Mouse (Mus musculus) stomach, adult 2 months (tissue): ENCODE measurements around the gene Hacd3. TPM values are rescaled to one million over a fixed set of nuclear protein-coding genes. Genes with fewer than 3 reads are reported as not detected.

Source experiments
- polyA plus RNA-seq: library from polyadenylated mRNA; depleted of rRNA; stranded (reverse); fragments of >200 nt; gene quantifications from 2 replicates; pipeline ENCODE4 v1.2.3, GENCODE M21; 2012; rRNA removed

The Hacd3 gene
- 20.5 and 24.1 TPM in 2 replicates for polyA plus RNA-seq

GRCm38 (mm10) chr9:65020991-65021886, at the start of gene Hacd3:
Hacd3 (minus strand) TSS chr9:65021693.

GRCm38 (mm10) chr9:65032269-65033108, 11.0 kb upstream of the Hacd3 start, which contains the start of gene Dpp8:
Dpp8 (plus strand) TSS chr9:65032414.

GRCm38 (mm10) chr9:64960117-64960977, 61.1 kb downstream of the Hacd3 start, which contains the start of gene Ints14:
Ints14 (plus strand) TSS chr9:64960905.

GRCm38 (mm10) chr9:64951161-64951657, 70.3 kb downstream of the Hacd3 start, which contains the start of gene Slc24a1:
Slc24a1 (minus strand) TSS chr9:64951607.

Other genes starting within 250 kb of the Hacd3 start
- 0.91 and 1.1 TPM in 2 replicates for gene Dennd4a, start 210.4 kb downstream of the Hacd3 start, polyA plus RNA-seq
- not detected in 2 replicates for gene Slc24a1, start 70.1 kb downstream of the Hacd3 start, polyA plus RNA-seq
- gene Ints14, start 60.8 kb downstream of the Hacd3 start, polyA plus RNA-seq: 3.0 and 3.9 TPM in 2 replicates
- 11.1 and 17.1 TPM in 2 replicates for gene Dpp8, start 10.7 kb upstream of the Hacd3 start, polyA plus RNA-seq
- gene Igdcc4, start 79.8 kb upstream of the Hacd3 start, polyA plus RNA-seq: 4.7 and 6.9 TPM in 2 replicates
- 0.05 and 0.08 TPM in 2 replicates for gene Igdcc3, start 119.5 kb upstream of the Hacd3 start, polyA plus RNA-seq
- gene Parp16, start 173.7 kb upstream of the Hacd3 start, polyA plus RNA-seq: 5.7 and 11.1 TPM in 2 replicates
- gene Cilp, start 243.5 kb upstream of the Hacd3 start, polyA plus RNA-seq: 4.9 and 6.3 TPM in 2 replicates